Mouse (Mus musculus) cerebellum, adult 2 months (tissue): ENCODE results near the gene Mfsd13b. TPM values are rescaled to one million over a fixed set of nuclear protein-coding genes. Genes with fewer than 3 reads are reported as not detected.
A peak's percentile ranks its signal among the peaks of the same experiment; 100 is the strongest.

Source experiments
- DNase-seq, 2 experiments: peaks; one replicate each; pipeline ENCODE4 v3.0.0; 2021
- H3K27ac ChIP-seq: fragments of 200-500 bp; 2 replicates; pipeline ENCODE4 v1.5.1; 2012; ENCODE audit warnings: low read length, control low read depth, inconsistent platforms; ENCODE audit not compliant: insufficient read depth
- H3K27me3 ChIP-seq: fragments of 200-500 bp; 2 replicates; pipeline ENCODE4 v1.6.1; 2012; ENCODE audit warnings: inconsistent platforms, mild to moderate bottlenecking, low read length, moderate library complexity; ENCODE audit not compliant: control insufficient read depth, insufficient read depth
- H3K4me1 ChIP-seq: fragments of 200-500 bp; 2 replicates; pipeline ENCODE4 v1.6.1; 2011; ENCODE audit warnings: low read length; ENCODE audit not compliant: control insufficient read depth, insufficient read depth
- H3K4me3 ChIP-seq: fragments of 200-500 bp; replicated peaks from 2 replicates; pipeline ENCODE3; 2011; ENCODE audit warnings: mild to moderate bottlenecking, low read depth, low read length, control low read depth; ENCODE audit not compliant: insufficient read depth
- CTCF ChIP-seq: fragments of 200-500 bp; IDR thresholded peaks from 2 replicates; pipeline ENCODE4 v1.5.1; 2011; ENCODE audit warnings: low read depth, mild to moderate bottlenecking, control low read depth, low read length, moderate library complexity, borderline replicate concordance; ENCODE audit not compliant: insufficient read depth
- POLR2A ChIP-seq: fragments of 200-500 bp; IDR thresholded peaks from 2 replicates; pipeline ENCODE4 v1.6.1; 2011; ENCODE audit warnings: low read length, control low read depth, borderline replicate concordance; ENCODE audit not compliant: insufficient read depth
- WGBS: fragments of 180-500 bp; shearing (Covaris S2); methylation state at CpG from one replicate; pipeline ENCODE4 v1.1.7; 2018; 5-methylcytosine and 5-hydroxymethylcytosine counted together
- polyA plus RNA-seq: library from polyadenylated mRNA; depleted of rRNA; stranded (reverse); fragments of >200 nt; gene quantifications from 2 replicates; pipeline ENCODE4 v1.2.3, GENCODE M21; 2012; rRNA removed

Mfsd13b gene
- polyA plus RNA-seq, 1 experiment, result 0.61 TPM

GRCm38 (mm10) chr7:121059477-121060218, 77.3 kb downstream of the Mfsd13b start:
- Histone ChIP-seq H3K4me3 (no peak overlapping the region), H3K4me1 (no peaks in the 10 kb centered on the region), H3K27ac (no peak overlapping the region), H3K27me3 (no peaks in the 10 kb centered on the region)
- TF ChIP-seq POLR2A (no peak), CTCF (no peak)
- no peak for DNase-seq
- 60% methylated on average over 6 of the region's 6 CpGs for WGBS

GRCm38 (mm10) chr7:121064309-121064708, 82.0 kb downstream of the Mfsd13b start:
- no peak for DNase-seq
- Histone ChIP-seq H3K4me3 (no peak overlapping the region), H3K27ac (no peak overlapping the region), H3K27me3 (no peaks in the 10 kb centered on the region), H3K4me1 (no peaks in the 10 kb centered on the region)
- peak; percentile 25; the same call in 1 of the 2 replicates for TF ChIP-seq CTCF
- TF ChIP-seq POLR2A, result no peak
- 48% methylated on average over 4 of the region's 4 CpGs for WGBS

Other genes starting within 250 kb of the Mfsd13b start
- 1.4 and 2.1 TPM in 2 replicates for gene Vwa3a, start 243.2 kb upstream of the Mfsd13b start, polyA plus RNA-seq
- 0.08 TPM in 1 of 2 replicates, not detected in the other for gene Gm5737, start 170.1 kb upstream of the Mfsd13b start, polyA plus RNA-seq
- 32.0 and 42.3 TPM in 2 replicates for gene Eef2k, start 139.7 kb upstream of the Mfsd13b start, polyA plus RNA-seq
- gene Polr3e, start 64.8 kb upstream of the Mfsd13b start, polyA plus RNA-seq, result 27.2 and 28.9 TPM in 2 replicates
- 41.7 and 50.2 TPM in 2 replicates for gene Cdr2, start 197 bp upstream of the Mfsd13b start, polyA plus RNA-seq
- gene Mettl9, start 51.9 kb downstream of the Mfsd13b start, polyA plus RNA-seq, result 46.6 and 47.0 TPM in 2 replicates
- 0.14 and 0.28 TPM in 2 replicates for gene Igsf6, start 92.1 kb downstream of the Mfsd13b start, polyA plus RNA-seq
- gene Otoa, start 99.1 kb downstream of the Mfsd13b start, polyA plus RNA-seq, result 0.51 and 0.90 TPM in 2 replicates